8 mouse cellular contexts compared by ENCODE assay signal in genomic region chr7:13054287-13055010, GRCm38 (mm10). TPM values are rescaled to one million over a fixed set of nuclear protein-coding genes. Genes with fewer than 3 reads are reported as not detected.
DNase-seq lines count a peak whose midpoint lies in the region; ATAC-seq and TF ChIP-seq lines count a peak whose summit lies in the region.

Mzf1 (minus strand) TSS chr7:13054764.

- intact Hi-C loops in gastrocnemius, adult 2 months (cut with DNase I), result loop anchor here (5.0 to 10.0 kb wide), 3 partner anchors 157 to 570 kb away; partner anchors contain the start of genes Lig1, Zscan22 and Zswim9
- intact Hi-C loops in left cerebral cortex, adult 2 months (cut with DNase I), result loop anchor here (2.0 to 5.0 kb wide), 6 partner anchors 46 to 572 kb away; partner anchors contain the start of genes Lig1, Rps5, Zfp329 and Zswim9

- H3K27me3 ChIP-seq in hindbrain, postnatal 0 days (ENCODE audit: insufficient read depth, low read length), result no peaks in the 10 kb centered on the region

- no peak for TF ChIP-seq CTCF in gastrocnemius, adult 2 months (IDR thresholded peaks at IDR 0.05)
- peak; percentile 6 for TF ChIP-seq CTCF in hindbrain, postnatal 0 days (IDR thresholded peaks at IDR 0.05; ENCODE audit: low read depth)
- no peak; the same call in none of the 2 replicates for TF ChIP-seq CTCF in left cerebral cortex, adult 2 months (IDR thresholded peaks at IDR 0.05)

- H3K4me1 ChIP-seq in hindbrain, postnatal 0 days (ENCODE audit: insufficient read depth, low read length), result no peaks in the 10 kb centered on the region

- H3K27ac ChIP-seq in gastrocnemius, adult 2 months, result peak within 1 kb of the TSS; percentile 94
- H3K27ac ChIP-seq in hindbrain, postnatal 0 days, result peak within 1 kb of the TSS; percentile 81
- peak within 1 kb of the TSS; percentile 99 for H3K27ac ChIP-seq in left cerebral cortex, adult 2 months

- DNase-seq in WW6 (ENCODE audit: low read depth, low spot score), result peak; percentile 92
- DNase-seq in cerebellum, postnatal 4 days (ENCODE audit: low spot score in 2 of 2), result peak; percentile 84 to 93
- peak; percentile 94 for DNase-seq in gastrocnemius, adult 2 months
- peak; percentile 99 for DNase-seq in hindbrain, postnatal 0 days (ENCODE audit: low spot score)
- peak; percentile 91 to 96 for DNase-seq in left cerebral cortex, adult 2 months (ENCODE audit: extremely low spot score in 1 of 2, low spot score in 2 of 2)
- peak; percentile 95 to 96 for DNase-seq in right cerebral cortex, adult 2 months (ENCODE audit: low spot score in 2 of 2)
- DNase-seq in urinary bladder, postnatal 14 days (ENCODE audit: low spot score), result peak; percentile 95

- H3K9me3 ChIP-seq in hindbrain, postnatal 0 days (ENCODE audit: low read length), result no peaks in the 10 kb centered on the region

- no peaks in the 10 kb centered on the region for H3K36me3 ChIP-seq in hindbrain, postnatal 0 days (ENCODE audit: insufficient read depth, low read length)

- peak; percentile 96 for ATAC-seq in hindbrain, postnatal 0 days
- ATAC-seq in megakaryocyte, adult 5-6 weeks (ENCODE audit: poor library complexity, severe bottlenecking), result peak; percentile 92

- H3K4me3 ChIP-seq in gastrocnemius, adult 2 months, result peak within 1 kb of the TSS; percentile 91
- H3K4me3 ChIP-seq in hindbrain, postnatal 0 days (ENCODE audit: low read length), result peak within 1 kb of the TSS; percentile 52
- H3K4me3 ChIP-seq in left cerebral cortex, adult 2 months, result peak within 1 kb of the TSS; percentile 66

- under 1% methylated on average over 41 of the region's 41 CpGs for WGBS in hindbrain, postnatal 0 days

- peak within 1 kb of the TSS; percentile 55 for H3K9ac ChIP-seq in hindbrain, postnatal 0 days (replicated peaks; ENCODE audit: low read length)

- H3K4me2 ChIP-seq in hindbrain, postnatal 0 days (ENCODE audit: low read depth, low read length), result peak within 1 kb of the TSS; percentile 61

RNA-seq across cellular contexts. Expression of gene Mzf1, which starts in this region (rescaled TPM):
- total RNA-seq in gastrocnemius, adult 2 months (2021), result under 1 TPM; 0.51 to 0.92 TPM
- 9.6 and 11.5 TPM in 2 replicates for total RNA-seq in hindbrain, postnatal 0 days (2014; rRNA removed)
- 7.7 and 8.7 TPM in 2 replicates for polyA plus RNA-seq in hindbrain, postnatal 0 days (2015; fragmentation: Nextera tagmentation; extraction: Ambion mirVana)
- total RNA-seq in left cerebral cortex, adult 2 months (2021), result 10 to 100 TPM; 10.2 to 10.6 TPM
- 0.16 and 0.52 TPM in 2 replicates for total RNA-seq in megakaryocyte, adult 5-6 weeks (2015)
- 0.29 and 0.45 TPM in 2 replicates for total RNA-seq in megakaryocyte, adult 5-6 weeks (2017)

Comparison
In these comparisons a context has a peak if more than half of its experiments do, and no peak if none do; other contexts are left out.
1. Peak in every context shown above with its lines: DNase-seq, ATAC-seq, H3K4me3 ChIP-seq and H3K27ac ChIP-seq.
2. Peak in DNase-seq, H3K4me3 ChIP-seq and H3K27ac ChIP-seq in gastrocnemius, adult 2 months; RNA of the gene not detected or under 1 TPM.
3. Peak in ATAC-seq in megakaryocyte, adult 5-6 weeks; RNA of the gene not detected or under 1 TPM.